Mouse (Mus musculus): ENCODE measurements around the gene Dgcr6.

Gene Dgcr6

GRCm38 (mm10) chr16:18066060-18067009, 13.7 kb downstream of the Dgcr6 start:
- in situ Hi-C loops (cut with MboI; ENCODE audit: unreplicated experiment in 2 of 2) = loop anchor here in 1 of 2 experiments (25.0 kb wide), 1 partner anchor 971 kb away; no protein-coding TSS in a partner anchor

- in situ Hi-C loops (cut with MboI; ENCODE audit: unreplicated experiment in 2 of 2) = loop anchor here in 1 of 2 experiments (25.0 kb wide), 1 partner anchor 968 kb away; no protein-coding TSS in a partner anchor
Measured at GRCm38 (mm10) chr16:18068653-18069376, 16.2 kb downstream of the Dgcr6 start.

GRCm38 (mm10) chr16:18070798-18071197, 18.1 kb downstream of the Dgcr6 start:
- in situ Hi-C loops (cut with MboI; ENCODE audit: unreplicated experiment in 2 of 2) = loop anchor here in 1 of 2 experiments (10.0 to 25.0 kb wide), 2 partner anchors 967 to 1206 kb away; partner anchors contain the start of gene Igll1

GRCm38 (mm10) chr16:18072089-18072488, 19.4 kb downstream of the Dgcr6 start:
- in situ Hi-C loops (cut with MboI; ENCODE audit: unreplicated experiment in 2 of 2) = loop anchor here in 1 of 2 experiments (10.0 to 25.0 kb wide), 2 partner anchors 965 to 1207 kb away; partner anchors contain the start of gene Igll1

- in situ Hi-C loops (cut with MboI; ENCODE audit: unreplicated experiment in 2 of 2) = loop anchor here in 1 of 2 experiments (10.0 to 25.0 kb wide), 2 partner anchors 964 to 1209 kb away; partner anchors contain the start of gene Igll1
Measured at GRCm38 (mm10) chr16:18073259-18073962, 20.8 kb downstream of the Dgcr6 start.

DNA sequence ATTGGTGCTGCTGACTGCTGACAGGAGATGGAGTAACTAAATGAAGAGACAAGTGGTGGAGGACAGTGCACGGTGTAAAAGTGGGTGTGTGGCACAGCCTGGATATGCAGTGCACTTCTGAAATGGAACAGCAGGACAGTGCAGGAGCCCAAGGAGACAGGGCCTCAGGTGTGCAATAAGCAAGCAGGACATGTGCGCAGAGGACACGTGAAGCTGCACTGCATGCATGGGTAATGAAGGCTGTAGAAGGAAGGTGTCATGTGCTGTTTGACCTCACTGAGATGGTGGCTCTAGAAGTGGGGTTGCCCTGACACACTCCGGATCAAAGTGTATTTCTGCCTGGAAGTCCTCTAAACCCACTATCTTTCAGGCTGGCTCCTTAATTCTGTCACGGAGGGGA, 22.0 kb downstream of the Dgcr6 start:
- in situ Hi-C loops (cut with MboI; ENCODE audit: unreplicated experiment in 2 of 2) = loop anchor here in 1 of 2 experiments (10.0 to 25.0 kb wide), 2 partner anchors 963 to 1210 kb away; partner anchors contain the start of gene Igll1

- in situ Hi-C loops (cut with MboI; ENCODE audit: unreplicated experiment in 2 of 2) = loop anchor here in 1 of 2 experiments (10.0 kb wide), 1 partner anchor 1210 kb away; the partner anchor contains the start of gene Igll1
Measured at GRCm38 (mm10) chr16:18075201-18075600, 22.5 kb downstream of the Dgcr6 start.

DNA sequence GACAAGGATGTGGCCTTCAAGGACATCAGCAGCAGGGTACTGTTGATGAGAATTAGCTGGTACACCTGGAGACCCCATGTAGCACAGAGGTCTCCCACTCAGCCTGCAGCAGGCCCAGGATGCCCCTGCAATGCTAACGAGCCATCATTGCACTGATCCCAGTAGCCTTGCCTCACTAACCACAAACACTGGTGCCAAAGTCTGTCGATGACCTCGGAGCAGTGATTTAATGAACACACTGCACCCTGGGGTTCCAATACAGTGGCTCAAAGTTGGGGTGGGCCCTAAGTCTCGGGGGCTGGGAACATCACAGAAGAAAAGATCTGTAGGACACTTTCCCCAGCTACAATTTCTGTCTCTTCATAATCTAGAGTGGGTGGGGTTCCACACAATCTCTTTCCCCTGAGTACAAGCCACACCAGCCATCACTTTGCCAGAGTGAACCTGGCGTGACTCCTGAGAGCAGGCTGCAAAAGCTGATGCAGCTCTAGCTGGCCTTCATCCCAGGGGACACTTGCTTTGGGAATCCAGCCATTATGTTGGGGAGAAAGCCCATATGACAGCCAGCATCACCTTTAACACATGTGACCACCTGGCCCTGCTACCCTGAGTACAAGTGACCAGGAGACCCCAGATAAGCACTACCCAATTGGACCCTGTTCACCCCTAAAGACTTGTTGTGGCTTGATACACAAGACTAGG, 25.8 kb downstream of the Dgcr6 start:
- in situ Hi-C loops (cut with MboI; ENCODE audit: unreplicated experiment in 2 of 2) = loop anchor here in 1 of 2 experiments (10.0 kb wide), 1 partner anchor 1214 kb away; the partner anchor contains the start of gene Igll1

GRCm38 (mm10) chr16:18079300-18079699, 26.6 kb downstream of the Dgcr6 start:
- in situ Hi-C loops (cut with MboI; ENCODE audit: unreplicated experiment in 2 of 2) = loop anchor here in 1 of 2 experiments (10.0 kb wide), 1 partner anchor 1214 kb away; the partner anchor contains the start of gene Igll1

- in situ Hi-C loops (cut with MboI; ENCODE audit: unreplicated experiment in 2 of 2) = no loop called here
Measured at GRCm38 (mm10) chr16:18080171-18080570, 27.5 kb downstream of the Dgcr6 start.

GRCm38 (mm10) chr16:18081149-18081827, 28.6 kb downstream of the Dgcr6 start:
- in situ Hi-C loops (cut with MboI; ENCODE audit: unreplicated experiment in 2 of 2) = no loop called here

- in situ Hi-C loops (cut with MboI; ENCODE audit: unreplicated experiment in 2 of 2) = no loop called here
Measured at GRCm38 (mm10) chr16:18082291-18082690, 29.6 kb downstream of the Dgcr6 start.

GRCm38 (mm10) chr16:18083231-18083951, 30.7 kb downstream of the Dgcr6 start:
- in situ Hi-C loops (cut with MboI; ENCODE audit: unreplicated experiment in 2 of 2) = no loop called here

GRCm38 (mm10) chr16:18084262-18084661, 31.6 kb downstream of the Dgcr6 start:
- in situ Hi-C loops (cut with MboI; ENCODE audit: unreplicated experiment in 2 of 2) = no loop called here

DNA sequence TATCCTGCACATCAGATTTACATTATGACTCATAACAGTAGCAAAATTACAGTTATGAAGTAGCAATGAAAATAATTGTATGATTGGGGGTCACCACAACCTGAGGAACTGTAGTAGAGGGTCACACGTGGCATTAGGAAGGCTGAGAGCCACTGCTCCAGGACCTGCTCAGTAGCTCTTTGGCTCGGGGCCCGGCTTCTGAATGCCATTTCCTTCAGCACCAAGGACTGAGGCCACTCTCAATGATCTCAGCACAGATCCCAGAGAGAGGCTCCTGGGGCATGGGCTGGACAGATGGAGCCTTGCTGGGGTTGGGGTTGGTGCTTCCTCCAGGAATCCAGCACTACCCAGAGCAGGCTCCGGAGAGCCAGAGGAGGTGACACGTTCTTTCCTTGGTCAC, 34.4 kb downstream of the Dgcr6 start:
- in situ Hi-C loops (cut with MboI; ENCODE audit: unreplicated experiment in 2 of 2) = loop anchor here (5.0 kb wide), 1 partner anchor 35 kb away; the partner anchor contains the start of gene Dgcr6 (in 2 of the 2)

DNA sequence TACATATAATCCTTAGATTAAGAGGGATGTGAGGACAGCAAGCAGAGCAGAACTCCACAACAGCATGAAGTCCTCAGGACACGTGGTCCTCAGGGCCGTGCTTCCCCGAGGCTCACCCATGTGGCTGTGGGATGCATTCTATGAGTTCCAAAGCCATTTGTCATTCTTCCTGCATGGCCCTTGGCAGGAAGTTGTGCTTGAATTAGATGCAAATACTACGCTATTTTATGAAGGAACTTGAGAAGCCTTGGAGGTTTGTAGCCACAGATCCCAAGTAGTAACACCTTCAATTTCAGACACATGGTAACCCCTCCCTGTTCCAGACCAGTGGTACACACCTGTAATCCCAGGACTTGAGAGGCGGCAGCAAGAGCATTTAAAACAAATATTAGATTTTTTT, 43.7 kb downstream of the Dgcr6 start:
- in situ Hi-C loops (cut with MboI; ENCODE audit: unreplicated experiment in 2 of 2) = no loop called here

- in situ Hi-C loops (cut with MboI; ENCODE audit: unreplicated experiment in 2 of 2) = loop anchor here in 1 of 2 experiments (25.0 kb wide), 1 partner anchor 509 kb away; the partner anchor contains the start of gene Gp1bb
Measured at GRCm38 (mm10) chr16:18102816-18103215, 50.2 kb downstream of the Dgcr6 start.

DNA sequence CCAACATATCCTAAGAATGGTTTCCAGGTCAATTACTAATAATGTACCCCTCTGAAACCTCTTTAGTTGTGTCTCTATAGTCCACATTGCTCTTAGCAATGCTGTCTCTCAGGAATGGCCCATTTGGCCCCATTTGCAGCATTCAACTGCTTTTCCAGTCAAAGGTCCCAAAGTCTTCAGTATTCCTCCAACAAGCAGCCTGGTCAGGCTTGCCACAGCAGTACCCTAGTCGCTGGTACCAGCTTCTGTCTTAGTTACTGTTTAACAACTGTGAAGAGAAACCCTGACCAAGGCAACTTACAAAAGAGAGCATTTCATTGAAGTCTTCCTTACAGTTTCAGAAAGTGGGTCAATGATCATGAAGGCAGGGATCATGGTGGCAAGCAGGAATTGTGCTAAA, 50.7 kb downstream of the Dgcr6 start:
- in situ Hi-C loops (cut with MboI; ENCODE audit: unreplicated experiment in 2 of 2) = loop anchor here in 1 of 2 experiments (25.0 kb wide), 1 partner anchor 509 kb away; the partner anchor contains the start of gene Gp1bb
